Mouse (Mus musculus) layer of hippocampus, adult 11-12 months (tissue): ENCODE results near the gene Gtf2a1.
"Not testable (repeated sequence)": the region's sequence is repeated elsewhere in the genome, so short reads cannot be mapped to it uniquely, and the experiment has no call there.

Experiments
- DNase-seq: peaks from one replicate; pipeline ENCODE4 v3.0.0; 2022; ENCODE audit warnings: low spot score

Gtf2a1 gene

GRCm38 (mm10) chr12:91589847-91590690 is at the start of gene Gtf2a1:
Gene Gtf2a1, minus strand, starts transcription at chr12:91590487.
- DNase-seq: peak; percentile 93

- DNase-seq: no peak
Observed at GRCm38 (mm10) chr12:91638351-91638750, 48.1 kb upstream of the Gtf2a1 start.

GRCm38 (mm10) chr12:91637136-91637909 is 47.0 kb upstream of the Gtf2a1 start:
- no peak for DNase-seq

- DNase-seq: no peak
Observed at GRCm38 (mm10) chr12:91626482-91626881, 36.2 kb upstream of the Gtf2a1 start.

DNA sequence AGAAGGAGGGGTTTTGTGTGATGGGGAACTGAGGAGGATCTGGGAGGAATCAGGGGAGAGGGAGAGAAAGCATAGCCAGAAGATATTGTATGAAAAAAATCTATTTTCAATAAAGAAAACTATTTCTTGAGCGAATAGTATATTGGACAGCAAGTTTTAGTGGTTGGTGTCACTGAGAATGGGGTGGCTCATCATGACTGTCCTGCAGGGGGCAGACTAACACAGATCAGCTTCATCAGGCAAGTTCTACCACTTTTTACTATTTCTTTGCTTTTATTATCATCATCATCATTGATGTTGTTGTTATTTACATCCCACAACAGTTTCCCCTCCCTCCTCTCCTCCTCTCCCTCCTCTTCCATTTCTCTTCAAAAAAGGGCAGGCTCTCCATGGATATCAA is 34.7 kb upstream of the Gtf2a1 start:
- DNase-seq: peak; percentile 39

GRCm38 (mm10) chr12:91609425-91609824 is 19.1 kb upstream of the Gtf2a1 start:
- no peak for DNase-seq

DNA sequence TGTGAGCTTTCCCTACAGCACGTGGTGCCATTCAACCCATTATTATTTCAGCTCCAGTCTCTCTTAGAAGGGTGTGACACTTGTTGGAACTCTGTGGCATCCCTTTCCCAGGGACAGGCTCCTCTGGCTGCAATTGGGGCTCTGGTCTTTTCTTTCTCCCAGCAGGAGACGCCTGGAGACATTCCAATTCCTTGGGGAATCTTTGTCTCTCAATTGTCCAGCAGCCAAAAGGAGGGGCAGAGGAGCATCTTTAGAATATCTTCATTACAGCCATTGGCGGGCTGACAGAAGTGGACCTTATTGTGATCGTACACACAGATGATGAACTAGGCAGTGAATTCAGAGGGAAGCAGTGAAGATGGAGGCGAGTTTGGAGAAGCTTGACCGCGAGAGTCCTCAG is 17.4 kb upstream of the Gtf2a1 start:
- no peak for DNase-seq

GRCm38 (mm10) chr12:91606651-91607050 is 16.4 kb upstream of the Gtf2a1 start:
- DNase-seq: no peak

DNA sequence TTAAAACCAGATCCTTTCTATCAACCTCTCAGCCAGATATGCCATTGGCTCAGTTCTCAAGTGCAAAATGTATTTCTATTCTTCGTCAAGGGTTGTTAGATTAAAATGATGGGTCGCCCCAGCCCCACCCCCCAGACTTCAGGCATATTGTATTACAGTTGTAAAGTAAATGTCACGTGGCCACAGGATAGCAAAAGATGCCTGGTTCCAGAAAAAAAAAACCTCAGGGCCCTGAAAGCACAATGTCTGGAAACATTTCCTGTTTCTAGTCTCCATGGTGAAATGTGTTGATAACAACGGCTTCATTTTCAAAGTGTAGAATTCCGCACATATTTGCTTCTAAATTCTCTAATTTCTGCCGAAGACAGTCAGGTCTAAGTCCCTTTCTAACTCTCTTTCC is 14.3 kb upstream of the Gtf2a1 start:
- DNase-seq: no peak

- no peak for DNase-seq
Observed at GRCm38 (mm10) chr12:91592128-91592527, 1.8 kb upstream of the Gtf2a1 start.

DNA sequence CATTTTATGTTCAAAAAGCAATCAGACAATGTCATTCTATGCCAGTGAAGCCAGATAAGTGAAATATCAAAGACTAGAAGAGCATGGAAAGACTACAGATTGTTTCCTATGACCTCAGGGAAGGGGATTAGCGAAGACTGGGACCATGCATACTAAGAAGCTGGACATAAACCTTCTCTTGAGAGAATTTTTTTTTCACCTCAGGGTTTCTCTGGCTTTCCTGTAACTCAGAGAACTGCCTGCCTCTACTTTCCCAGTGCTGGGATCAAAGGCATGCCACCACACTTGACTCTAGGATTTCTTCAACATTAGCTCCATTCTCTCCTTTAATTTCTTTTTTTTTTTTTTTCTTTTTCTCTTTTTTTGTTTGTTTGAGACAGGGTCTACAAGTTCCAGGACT is 904 bp upstream of the Gtf2a1 start:
- no peak for DNase-seq

DNA sequence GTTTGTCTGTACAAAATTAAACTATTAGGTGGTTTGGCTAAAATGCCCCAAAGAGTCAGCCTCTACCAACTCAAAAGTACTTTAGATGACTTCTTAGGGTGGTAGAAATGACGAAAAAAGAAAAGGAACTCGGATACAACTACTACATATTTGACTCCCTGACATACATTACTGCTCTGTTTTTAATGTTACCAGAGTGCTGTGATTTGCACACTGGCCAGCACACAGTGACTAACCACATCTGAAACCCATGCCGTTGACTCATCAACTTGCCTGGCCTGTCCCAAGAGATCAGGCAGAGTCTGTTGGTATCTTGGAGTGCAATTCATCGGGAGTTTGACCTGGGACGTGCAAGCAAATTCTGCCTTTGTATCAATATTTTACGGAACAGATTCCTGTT is 429 bp upstream of the Gtf2a1 start:
- DNase-seq: no peak

DNA sequence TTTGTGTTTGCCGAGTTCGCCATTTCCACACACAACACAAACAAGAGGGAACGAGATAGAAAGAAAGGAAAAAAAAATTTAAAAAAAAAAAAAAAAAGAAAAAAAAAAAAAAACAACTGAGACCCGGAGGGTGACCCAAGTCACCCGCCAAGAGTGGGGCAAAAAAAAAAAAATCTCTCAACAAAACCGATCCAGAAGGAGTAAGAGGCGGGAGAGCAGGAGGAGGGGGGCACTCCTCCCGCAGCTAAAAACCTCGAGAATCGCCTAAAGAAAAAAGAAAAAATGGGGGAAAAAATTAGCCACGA is 793 bp downstream of the Gtf2a1 start:
- no peak for DNase-seq

DNA sequence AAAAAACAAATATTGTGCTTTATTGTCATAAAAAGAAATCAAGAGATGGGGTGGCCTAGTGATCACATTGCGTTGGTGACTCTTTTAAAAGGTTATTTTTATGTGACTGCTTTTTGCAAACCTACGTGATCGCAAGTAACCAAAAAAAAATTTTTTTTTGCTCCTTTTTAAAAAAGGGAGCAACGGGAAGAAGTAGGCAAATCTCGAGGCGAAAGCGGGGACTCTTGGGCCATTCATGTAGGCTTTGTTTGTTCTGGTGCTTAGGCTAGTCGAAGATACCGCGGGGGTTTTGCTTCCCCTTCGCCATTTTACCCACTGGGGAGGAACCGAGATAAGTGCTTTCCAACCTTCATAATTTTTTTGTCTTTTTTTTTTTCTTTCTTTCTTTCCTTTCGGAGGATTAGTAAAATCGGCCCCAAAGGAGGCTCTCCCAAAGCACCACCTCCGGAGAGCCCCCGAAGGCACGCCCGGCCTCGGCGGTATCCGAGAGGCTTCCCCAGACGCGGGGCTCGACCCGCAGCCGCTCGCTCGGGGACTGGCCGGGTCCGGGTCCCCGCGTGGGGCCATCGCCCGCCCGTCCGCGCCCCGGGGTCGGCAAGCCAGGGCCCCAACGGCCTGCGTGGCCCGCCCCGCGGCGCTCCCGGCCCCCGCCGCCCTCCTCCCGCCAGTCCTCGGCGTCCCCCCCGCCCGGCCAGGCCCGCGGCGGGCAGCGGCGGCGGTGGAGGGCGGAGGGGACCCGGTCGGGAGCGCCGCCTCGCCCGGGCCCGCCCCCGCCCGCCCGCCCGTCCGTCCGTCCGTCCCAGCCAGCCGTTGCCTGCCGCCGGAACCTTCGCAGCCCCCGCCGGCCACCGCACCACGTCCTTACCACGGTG is 1.4 kb downstream of the Gtf2a1 start:
- DNase-seq: peak; percentile 41

DNA sequence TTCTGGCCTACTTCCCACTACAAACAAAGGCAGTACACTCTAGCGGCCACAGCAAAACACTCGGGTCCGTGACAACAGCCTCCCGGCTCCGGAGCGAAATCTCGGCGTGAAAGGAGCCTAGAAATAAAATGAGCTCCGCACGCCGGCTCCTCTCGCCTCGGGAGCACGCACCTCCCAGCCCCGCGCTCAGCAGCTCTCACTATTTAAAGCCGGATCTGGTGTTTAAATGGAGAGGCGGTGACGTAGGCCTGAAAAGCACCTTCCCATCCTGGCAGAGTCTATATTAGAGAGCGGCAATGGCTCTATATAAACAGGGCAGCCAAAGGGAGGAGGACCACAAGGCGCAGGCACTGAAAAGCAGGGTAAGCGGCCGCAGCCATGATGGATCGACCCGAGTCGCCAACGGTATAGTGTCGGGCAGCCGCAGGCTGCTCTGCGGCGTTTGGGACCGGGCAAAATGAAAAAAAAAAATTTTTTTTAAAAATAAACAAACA is 2.1 kb downstream of the Gtf2a1 start:
- DNase-seq: peak; percentile 92

DNA sequence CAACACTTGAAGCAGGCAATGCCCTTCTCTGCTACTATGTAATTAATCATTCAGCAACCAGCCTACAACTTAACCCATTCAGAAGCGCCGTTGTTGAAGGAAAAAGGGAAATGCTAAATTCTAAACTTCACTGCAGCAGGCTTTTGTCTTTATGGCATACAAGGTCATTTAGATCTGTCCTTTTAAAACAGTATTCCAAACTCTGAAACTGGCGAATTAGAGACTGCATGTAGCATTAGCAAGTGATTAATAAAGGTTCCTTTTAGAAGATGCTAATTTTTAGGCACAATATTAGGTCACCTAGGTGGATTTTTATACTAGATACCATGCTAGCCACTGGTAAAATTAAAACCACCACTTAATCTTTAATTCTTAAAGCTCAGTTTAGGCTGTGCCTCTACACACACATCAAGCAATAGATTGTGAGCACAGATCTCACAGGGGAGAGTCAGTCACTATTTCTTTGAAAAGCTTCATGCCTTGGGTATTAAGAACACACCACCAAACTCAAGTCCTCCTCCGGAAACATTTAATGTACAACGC is 2.7 kb downstream of the Gtf2a1 start:
- no peak for DNase-seq

DNA sequence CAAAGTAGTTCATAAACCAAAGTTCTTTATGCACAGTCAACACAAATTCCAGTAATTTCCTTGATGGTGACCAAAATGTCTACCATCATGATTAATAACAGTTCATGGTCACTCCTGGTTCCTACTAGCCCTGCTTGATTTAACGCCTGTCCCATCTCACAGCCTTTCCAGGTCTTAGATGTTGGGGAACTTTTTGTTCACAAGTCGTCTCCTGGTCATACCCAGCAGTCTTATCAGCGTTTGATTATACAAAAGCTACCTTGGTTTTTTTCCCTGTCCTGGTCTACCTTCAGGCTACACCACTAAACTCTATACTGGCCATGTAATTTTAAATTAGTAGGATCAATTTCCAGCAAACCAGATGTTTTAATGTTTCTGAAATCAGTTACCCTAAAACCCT is 3.2 kb downstream of the Gtf2a1 start:
- DNase-seq: no peak

GRCm38 (mm10) chr12:91585815-91586214 is 4.5 kb downstream of the Gtf2a1 start:
- not testable (repeated sequence) for DNase-seq

DNA sequence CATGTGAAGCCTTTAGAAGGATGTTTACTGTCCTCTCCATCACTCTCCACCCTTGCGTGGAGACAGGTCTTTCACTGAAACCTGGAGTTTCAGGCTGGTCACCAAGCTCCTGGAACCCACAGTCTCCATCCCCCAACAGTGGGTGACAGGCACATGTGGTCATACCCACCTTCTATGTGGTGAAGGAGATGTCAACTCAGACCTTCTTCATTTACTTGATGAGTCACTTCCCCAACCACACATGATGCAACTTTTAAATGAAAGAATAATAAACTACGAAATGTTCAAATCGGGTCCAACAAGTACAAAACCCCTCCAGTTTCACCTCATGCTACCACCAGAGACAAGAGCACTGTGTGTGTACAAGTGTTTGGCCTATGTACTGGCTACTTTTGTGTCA is 5.1 kb downstream of the Gtf2a1 start:
- no peak for DNase-seq

GRCm38 (mm10) chr12:91583409-91583808 is 6.9 kb downstream of the Gtf2a1 start:
- no peak for DNase-seq

GRCm38 (mm10) chr12:91582362-91583002 is 7.8 kb downstream of the Gtf2a1 start:
- DNase-seq: no peak
